Mouse (Mus musculus): ENCODE results near the gene Lrit2.

GRCm38 (mm10) chr14:37104747-37105146, 37.0 kb downstream of the Lrit2 start:
- TF ChIP-seq CTCF (IDR thresholded peaks at IDR 0.05; ENCODE audit: extremely low read depth, insufficient read depth, low read length) (no peak), POLR2A (IDR thresholded peaks at IDR 0.05; ENCODE audit: extremely low read depth, insufficient read depth, low read length) (no peak)
